Mouse (Mus musculus) lung, adult 2 months (tissue): ENCODE measurements around the gene Arhgap15.

Experiments used
- CTCF ChIP-seq: fragments of 200-500 bp; IDR thresholded peaks from 2 replicates; pipeline ENCODE4 v1.5.1; 2011; ENCODE audit warnings: mild to moderate bottlenecking, low read length, control low read depth; ENCODE audit not compliant: insufficient read depth
- POLR2A ChIP-seq: fragments of 200-500 bp; IDR thresholded peaks from 2 replicates; pipeline ENCODE4 v1.6.1; 2011; ENCODE audit warnings: low read depth, mild to moderate bottlenecking, control low read depth, low read length, borderline replicate concordance; ENCODE audit errors: extremely low read depth

DNA sequence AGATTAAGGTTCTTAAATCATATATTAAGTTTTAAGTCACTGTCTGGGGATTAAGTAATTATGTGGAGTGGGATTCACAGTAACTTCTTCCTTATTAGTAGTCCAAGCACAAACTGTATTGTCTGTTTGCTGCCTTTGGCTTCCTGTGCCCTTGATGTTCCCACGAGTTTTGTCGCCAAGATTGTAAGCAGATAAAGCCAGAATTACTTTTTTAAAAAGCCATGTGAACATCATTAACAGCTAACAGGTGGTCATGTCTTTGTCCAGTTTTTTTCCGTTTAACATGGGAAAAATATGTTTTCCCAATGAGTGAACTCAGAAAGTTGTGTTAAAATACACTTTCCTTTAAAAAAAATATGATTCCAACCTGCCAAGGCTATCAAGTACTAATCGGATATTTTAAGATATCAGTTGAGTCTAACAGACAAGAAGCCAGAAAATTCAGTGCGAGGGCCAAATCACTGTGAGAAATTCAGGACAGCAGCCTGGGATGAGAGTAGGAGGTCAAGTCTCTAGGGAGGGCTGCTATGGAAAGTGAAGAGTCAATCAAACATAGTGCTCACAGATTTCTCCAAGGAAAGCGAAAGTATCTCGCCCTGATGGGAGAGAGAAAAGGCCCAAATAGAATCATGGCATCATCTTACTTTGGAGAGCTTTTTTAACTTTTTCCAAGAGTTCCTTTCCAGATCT is 319.7 kb downstream of the Arhgap15 start:
- TF ChIP-seq CTCF: no peak
- no peak for TF ChIP-seq POLR2A
